Mouse (Mus musculus) liver, adult 2 months (tissue): ENCODE results near the gene Pgd.

ENCODE experiments used
- CTCF ChIP-seq: fragments of 200-500 bp; IDR thresholded peaks from 2 replicates; pipeline ENCODE4 v1.5.1; 2011; ENCODE audit warnings: low read depth, low read length, control low read depth
- POLR2A ChIP-seq: fragments of 200-500 bp; IDR thresholded peaks from 2 replicates; pipeline ENCODE4 v1.6.1; 2011; ENCODE audit warnings: low read length, control low read depth; ENCODE audit not compliant: insufficient read depth; ENCODE audit errors: extremely low read depth

- TF ChIP-seq CTCF (no peak), POLR2A (no peak)
These were observed 34.6 kb downstream of the Pgd start for GRCm38 (mm10) chr4:149131789-149132565.
